Mouse (Mus musculus): ENCODE data around the gene Elmo1. TPM values are rescaled to one million over a fixed set of nuclear protein-coding genes. Genes with fewer than 3 reads are reported as not detected.

Gene Elmo1
- total and polyA plus RNA-seq, 3 experiments = 5.2 to 7.6 TPM; not detected in 1

DNA sequence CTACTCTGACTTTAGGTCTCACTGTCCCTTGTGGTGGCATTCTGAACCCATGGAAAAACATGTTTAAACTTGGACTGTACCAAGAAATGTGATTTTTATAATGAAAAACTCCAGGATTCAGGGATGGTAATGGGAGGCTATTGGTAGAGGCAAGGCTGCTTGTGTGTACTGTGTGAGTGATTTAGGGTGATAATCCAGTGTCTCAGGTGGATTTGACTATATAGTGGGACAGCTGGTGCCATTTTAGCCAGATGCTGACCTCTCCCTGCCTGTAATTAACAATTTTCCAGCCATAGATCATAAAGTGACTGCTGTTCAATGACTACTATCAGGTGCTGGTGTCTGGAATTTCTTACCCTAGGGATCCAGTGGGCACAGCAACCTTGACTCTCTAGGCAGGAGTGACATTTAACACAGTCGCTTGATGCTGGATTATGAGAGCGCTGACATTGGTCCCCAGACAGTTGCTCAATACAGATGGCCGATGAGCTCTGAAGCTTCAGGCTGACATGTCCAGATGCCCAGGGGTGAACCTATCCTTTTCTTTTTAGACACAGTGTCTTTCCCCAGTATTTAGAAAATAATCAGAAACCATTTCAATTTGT, 228.3 kb downstream of the Elmo1 start:
- TF ChIP-seq BHLHE40 (IDR thresholded peaks at IDR 0.05; ENCODE audit: borderline replicate concordance, low read depth, low read length) = no peak
- no peak for TF ChIP-seq ZNF384 (IDR thresholded peaks at IDR 0.05; ENCODE audit: low read depth, low read length)
- TF ChIP-seq MAX (IDR thresholded peaks at IDR 0.05; ENCODE audit: low read length) = no peak
- no peak for TF ChIP-seq MAFK (IDR thresholded peaks at IDR 0.05; ENCODE audit: borderline replicate concordance, low read depth, low read length)
- no peak for TF ChIP-seq USF2 (IDR thresholded peaks at IDR 0.05; ENCODE audit: borderline replicate concordance in 1 of 2, insufficient read depth in 1 of 2, low read depth in 1 of 2, low read length in 2 of 2)
- no peak for TF ChIP-seq NRF1 (IDR thresholded peaks at IDR 0.05; ENCODE audit: insufficient read depth, low read depth, low read length, poor library complexity, severe bottlenecking)
- no peak for TF ChIP-seq RAD21 (IDR thresholded peaks at IDR 0.05; ENCODE audit: low read depth, low read length)
- TF ChIP-seq ZC3H11A (IDR thresholded peaks at IDR 0.05; ENCODE audit: low read depth, low read length) = no peak
- TF ChIP-seq RCOR1 (IDR thresholded peaks at IDR 0.05; ENCODE audit: low read depth, low read length) = no peak
- no peak for TF ChIP-seq E2F4 (IDR thresholded peaks at IDR 0.05; ENCODE audit: borderline replicate concordance, low read depth, low read length)
- no peak for TF ChIP-seq ZMIZ1 (IDR thresholded peaks at IDR 0.05; ENCODE audit: low read depth, low read length)
- no peak for TF ChIP-seq TBP (IDR thresholded peaks at IDR 0.05; ENCODE audit: low read depth, low read length)
- TF ChIP-seq ZKSCAN1 (IDR thresholded peaks at IDR 0.05; ENCODE audit: low read depth, low read length) = no peak
- no peak for TF ChIP-seq CHD1 (IDR thresholded peaks at IDR 0.05; ENCODE audit: low read depth, low read length)
- no peaks in the 10 kb centered on the region for H3K27me3 ChIP-seq (ENCODE audit: control insufficient read depth in 1 of 2, insufficient read depth in 2 of 2, low read length in 2 of 2)
- H3K79me2 ChIP-seq (ENCODE audit: control insufficient read depth, insufficient read depth, low read length, poor library complexity) = no peaks in the 10 kb centered on the region
- H3K27ac ChIP-seq (ENCODE audit: control insufficient read depth, low read depth, low read length) = no peak overlapping the region
- H3K9me3 ChIP-seq (replicated peaks; ENCODE audit: insufficient read depth, low read length) = no peaks in the 10 kb centered on the region
- no peak overlapping the region for H3K4me3 ChIP-seq (ENCODE audit: control insufficient read depth in 1 of 2, insufficient read depth in 1 of 2, low read depth in 2 of 2, low read length in 2 of 2)
- H3K36me3 ChIP-seq (ENCODE audit: control insufficient read depth in 1 of 2, insufficient read depth in 2 of 2, low read length in 2 of 2) = no peaks in the 10 kb centered on the region
- H3K9ac ChIP-seq (ENCODE audit: control insufficient read depth, low read depth, low read length, poor library complexity, severe bottlenecking) = no peak overlapping the region
- DNase-seq (ENCODE audit: low read depth, low spot score) = no peak
- H3K4me1 ChIP-seq (ENCODE audit: control insufficient read depth in 1 of 2, insufficient read depth in 2 of 2, low read length in 2 of 2) = no peaks in the 10 kb centered on the region

DNA sequence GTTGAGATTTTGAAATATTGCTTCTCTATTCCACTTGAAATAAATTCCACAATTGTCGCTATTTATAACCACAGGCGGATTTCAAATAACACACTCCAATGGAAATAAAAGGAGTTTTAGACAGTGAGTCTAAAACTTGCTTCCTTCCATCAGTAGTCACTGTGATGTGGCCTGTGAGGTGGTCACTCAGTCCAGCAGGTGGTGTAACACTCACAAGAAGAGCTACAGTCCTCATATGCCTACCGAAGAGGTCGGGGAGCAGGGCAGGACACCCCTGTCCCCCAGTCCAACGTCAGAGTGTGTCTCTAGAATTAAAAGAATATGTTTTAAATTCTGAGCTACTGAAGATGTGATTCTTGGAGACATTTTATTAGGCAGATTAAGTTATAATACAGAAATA, 229.8 kb downstream of the Elmo1 start:
- TF ChIP-seq KAT2A (conservative IDR thresholded peaks at IDR 0.05; ENCODE audit: low read depth, low read length) (no peak), POLR2AphosphoS5 (IDR thresholded peaks at IDR 0.05; ENCODE audit: borderline replicate concordance, low read depth, low read length) (no peak), SMC3 (IDR thresholded peaks at IDR 0.05; ENCODE audit: low read depth, low read length) (no peak), RAD21 (IDR thresholded peaks at IDR 0.05; ENCODE audit: low read depth, low read length) (no peak), GABPA (IDR thresholded peaks at IDR 0.05; ENCODE audit: low read depth, low read length) (no peak), SIN3A (IDR thresholded peaks at IDR 0.05; ENCODE audit: low read length) (no peak), ZMIZ1 (IDR thresholded peaks at IDR 0.05; ENCODE audit: low read depth, low read length) (no peak), CHD2 (IDR thresholded peaks at IDR 0.05; ENCODE audit: low read length) (no peak), TBP (IDR thresholded peaks at IDR 0.05; ENCODE audit: low read depth, low read length) (no peak), POLR2AphosphoS2 (IDR thresholded peaks at IDR 0.05; ENCODE audit: low read length) (no peak)
- Histone ChIP-seq H3K9me3 (replicated peaks; ENCODE audit: insufficient read depth, low read length) (no peaks in the 10 kb centered on the region), H3K79me2 (ENCODE audit: control insufficient read depth, insufficient read depth, low read length, poor library complexity) (no peaks in the 10 kb centered on the region), H3K9ac (ENCODE audit: control insufficient read depth, low read depth, low read length, poor library complexity, severe bottlenecking) (no peak overlapping the region), H3K4me1 (ENCODE audit: control insufficient read depth in 1 of 2, insufficient read depth in 2 of 2, low read length in 2 of 2) (no peaks in the 10 kb centered on the region), H3K36me3 (ENCODE audit: control insufficient read depth in 1 of 2, insufficient read depth in 2 of 2, low read length in 2 of 2) (no peaks in the 10 kb centered on the region), H3K4me3 (ENCODE audit: control insufficient read depth in 1 of 2, insufficient read depth in 1 of 2, low read depth in 2 of 2, low read length in 2 of 2) (no peak overlapping the region), H3K27ac (ENCODE audit: control insufficient read depth, low read depth, low read length) (no peak overlapping the region), H3K27me3 (ENCODE audit: control insufficient read depth in 1 of 2, insufficient read depth in 2 of 2, low read length in 2 of 2) (no peaks in the 10 kb centered on the region)
- no peak for DNase-seq (ENCODE audit: low read depth, low spot score)
